Mouse (Mus musculus): Measurements from ENCODE around the gene Zg16.

GRCm38 (mm10) chr7:127011051-127011450 is 76.1 kb downstream of the Zg16 start:
- no peak for TF ChIP-seq POLR2A (IDR thresholded peaks at IDR 0.05; ENCODE audit: borderline replicate concordance, control insufficient read depth, low read depth, low read length)
- no peak for TF ChIP-seq CTCF (IDR thresholded peaks at IDR 0.05; ENCODE audit: control insufficient read depth, insufficient read depth, low read length)

Measured in bone marrow, adult 2 months (tissue).